Mouse (Mus musculus): ENCODE measurements around the gene Cdyl.

Cdyl gene

GRCm38 (mm10) chr13:35764559-35764958, 104.9 kb downstream of the Cdyl start:
- no peak for DNase-seq (ENCODE audit: low read depth, low spot score)
- H3K36me3 ChIP-seq (ENCODE audit: control insufficient read depth, insufficient read depth, low read length, poor library complexity, severe bottlenecking) = no peaks in the 10 kb centered on the region

GRCm38 (mm10) chr13:35765817-35766216, 106.2 kb downstream of the Cdyl start:
- H3K36me3 ChIP-seq (ENCODE audit: control insufficient read depth, insufficient read depth, low read length, poor library complexity, severe bottlenecking) = no peaks in the 10 kb centered on the region
- H3K27me3 ChIP-seq (ENCODE audit: control insufficient read depth, insufficient read depth, low read length, poor library complexity, severe bottlenecking) = no peaks in the 10 kb centered on the region
- no peak for DNase-seq (ENCODE audit: low read depth, low spot score)

More at GRCm38 (mm10) chr13:35764559-35764958, 104.9 kb downstream of the Cdyl start:
- H3K27me3 ChIP-seq (ENCODE audit: control insufficient read depth, insufficient read depth, low read length, poor library complexity, severe bottlenecking) = no peaks in the 10 kb centered on the region

DNA sequence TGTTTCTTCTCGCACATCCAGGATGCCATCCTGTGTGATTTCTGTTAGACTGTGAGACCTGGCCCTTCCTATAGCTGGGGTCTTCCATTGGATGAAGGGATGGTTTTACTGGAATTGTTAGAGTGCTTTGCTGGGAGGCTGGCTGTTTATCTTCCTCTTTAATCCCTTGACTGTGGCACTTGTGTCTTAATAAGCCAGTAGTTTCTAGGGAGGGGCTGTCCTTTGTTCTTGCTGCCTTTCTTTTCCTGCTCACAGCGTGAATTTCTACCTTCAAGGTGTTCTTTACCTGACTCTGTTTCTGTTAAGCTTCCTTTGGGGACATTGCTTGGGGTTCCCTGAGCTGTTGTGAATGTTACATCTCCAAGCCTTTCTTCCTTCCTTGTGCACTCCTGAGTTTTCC, 110.0 kb downstream of the Cdyl start:
- no peak for DNase-seq (ENCODE audit: low read depth, low spot score)
- Histone ChIP-seq H3K36me3 (ENCODE audit: control insufficient read depth, insufficient read depth, low read length, poor library complexity, severe bottlenecking) (no peaks in the 10 kb centered on the region), H3K27me3 (ENCODE audit: control insufficient read depth, insufficient read depth, low read length, poor library complexity, severe bottlenecking) (no peaks in the 10 kb centered on the region)

DNA sequence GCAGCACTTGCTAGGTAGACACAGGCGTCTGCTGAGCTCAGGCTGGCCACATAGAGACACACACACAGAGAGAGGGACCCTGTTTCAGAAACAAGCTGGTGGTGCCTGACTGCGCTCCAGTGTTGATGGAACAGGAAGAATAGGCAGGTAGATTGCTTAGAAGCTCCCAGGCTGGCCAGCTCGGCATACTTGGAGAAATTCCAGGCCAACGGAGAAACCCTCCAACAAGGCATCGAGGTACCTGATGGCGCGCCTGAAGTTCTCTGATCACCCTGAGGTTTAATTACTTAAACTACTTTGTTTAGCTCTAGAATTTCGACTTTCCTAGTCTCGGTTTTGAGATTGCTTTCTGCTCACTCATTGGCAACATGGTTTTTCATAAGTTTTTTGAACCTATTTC, 110.8 kb downstream of the Cdyl start:
- no peak for DNase-seq (ENCODE audit: low read depth, low spot score)
- H3K36me3 ChIP-seq (ENCODE audit: control insufficient read depth, insufficient read depth, low read length, poor library complexity, severe bottlenecking) = no peaks in the 10 kb centered on the region
- no peaks in the 10 kb centered on the region for H3K27me3 ChIP-seq (ENCODE audit: control insufficient read depth, insufficient read depth, low read length, poor library complexity, severe bottlenecking)

DNA sequence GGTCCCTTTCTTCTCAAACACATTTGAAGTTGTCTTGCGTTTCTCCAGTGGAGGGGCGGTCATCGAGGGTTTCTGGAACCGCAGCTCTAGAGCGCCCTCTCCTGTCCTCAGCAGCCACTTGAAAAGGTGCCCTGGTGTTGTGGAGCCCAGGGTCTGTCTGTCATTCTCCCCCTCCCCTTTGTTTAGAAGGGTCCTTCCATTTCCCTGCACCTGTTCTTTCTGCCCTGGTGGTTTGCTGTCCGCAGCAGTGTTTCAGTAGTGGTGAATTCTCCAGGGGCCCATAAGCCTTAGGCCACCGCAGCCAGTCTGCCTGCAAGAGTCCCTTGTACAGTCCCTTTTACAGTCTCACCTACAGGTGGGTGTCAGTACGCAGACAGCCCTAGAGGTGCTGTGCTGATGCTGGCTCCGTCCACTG, 112.3 kb downstream of the Cdyl start:
- peak; percentile 73 for DNase-seq (ENCODE audit: low read depth, low spot score)
- H3K36me3 ChIP-seq (ENCODE audit: control insufficient read depth, insufficient read depth, low read length, poor library complexity, severe bottlenecking) = no peaks in the 10 kb centered on the region

GRCm38 (mm10) chr13:35773763-35774162, 114.1 kb downstream of the Cdyl start:
- Histone ChIP-seq H3K36me3 (ENCODE audit: control insufficient read depth, insufficient read depth, low read length, poor library complexity, severe bottlenecking) (no peaks in the 10 kb centered on the region), H3K27me3 (ENCODE audit: control insufficient read depth, insufficient read depth, low read length, poor library complexity, severe bottlenecking) (no peaks in the 10 kb centered on the region)
- no peak for DNase-seq (ENCODE audit: low read depth, low spot score)

More for the DNA sequence above, 112.3 kb downstream of the Cdyl start:
- H3K27me3 ChIP-seq (ENCODE audit: control insufficient read depth, insufficient read depth, low read length, poor library complexity, severe bottlenecking) = no peaks in the 10 kb centered on the region

- no peak for DNase-seq (ENCODE audit: low read depth, low spot score)
- H3K27me3 ChIP-seq (ENCODE audit: control insufficient read depth, insufficient read depth, low read length, poor library complexity, severe bottlenecking) = no peaks in the 10 kb centered on the region
- no peaks in the 10 kb centered on the region for H3K36me3 ChIP-seq (ENCODE audit: control insufficient read depth, insufficient read depth, low read length, poor library complexity, severe bottlenecking)
These were observed 116.5 kb downstream of the Cdyl start for GRCm38 (mm10) chr13:35776123-35776522.

GRCm38 (mm10) chr13:35780714-35781113, 121.1 kb downstream of the Cdyl start:
- H3K27me3 ChIP-seq (ENCODE audit: control insufficient read depth, insufficient read depth, low read length, poor library complexity, severe bottlenecking) = no peaks in the 10 kb centered on the region
- DNase-seq (ENCODE audit: low read depth, low spot score) = no peak

DNA sequence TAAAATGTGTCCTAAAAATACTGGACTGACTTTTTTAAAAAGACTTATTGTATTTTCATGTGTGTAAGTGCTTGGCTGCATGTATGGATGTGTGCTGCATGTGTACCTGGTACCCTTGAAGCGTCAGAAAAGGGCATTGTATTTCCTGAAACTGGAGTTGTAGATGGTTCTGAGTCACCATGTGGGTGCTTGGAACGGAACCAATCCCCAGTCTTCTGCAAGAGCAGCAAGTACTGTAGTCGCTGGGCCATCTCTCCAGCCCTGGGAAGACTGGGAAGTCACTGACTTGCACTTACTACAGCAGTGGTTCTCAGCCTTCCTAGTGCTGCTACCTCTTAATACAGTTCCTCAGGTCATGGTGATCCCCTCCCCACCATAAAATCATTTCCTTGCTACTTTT, 122.1 kb downstream of the Cdyl start:
- no peaks in the 10 kb centered on the region for H3K36me3 ChIP-seq (ENCODE audit: control insufficient read depth, insufficient read depth, low read length, poor library complexity, severe bottlenecking)
- DNase-seq (ENCODE audit: low read depth, low spot score) = no peak
- no peaks in the 10 kb centered on the region for H3K27me3 ChIP-seq (ENCODE audit: control insufficient read depth, insufficient read depth, low read length, poor library complexity, severe bottlenecking)

More at GRCm38 (mm10) chr13:35780714-35781113, 121.1 kb downstream of the Cdyl start:
- no peaks in the 10 kb centered on the region for H3K36me3 ChIP-seq (ENCODE audit: control insufficient read depth, insufficient read depth, low read length, poor library complexity, severe bottlenecking)

GRCm38 (mm10) chr13:35782949-35783348, 123.3 kb downstream of the Cdyl start:
- DNase-seq (ENCODE audit: low read depth, low spot score) = peak; percentile 81
- Histone ChIP-seq H3K36me3 (ENCODE audit: control insufficient read depth, insufficient read depth, low read length, poor library complexity, severe bottlenecking) (no peaks in the 10 kb centered on the region), H3K27me3 (ENCODE audit: control insufficient read depth, insufficient read depth, low read length, poor library complexity, severe bottlenecking) (no peaks in the 10 kb centered on the region)

DNA sequence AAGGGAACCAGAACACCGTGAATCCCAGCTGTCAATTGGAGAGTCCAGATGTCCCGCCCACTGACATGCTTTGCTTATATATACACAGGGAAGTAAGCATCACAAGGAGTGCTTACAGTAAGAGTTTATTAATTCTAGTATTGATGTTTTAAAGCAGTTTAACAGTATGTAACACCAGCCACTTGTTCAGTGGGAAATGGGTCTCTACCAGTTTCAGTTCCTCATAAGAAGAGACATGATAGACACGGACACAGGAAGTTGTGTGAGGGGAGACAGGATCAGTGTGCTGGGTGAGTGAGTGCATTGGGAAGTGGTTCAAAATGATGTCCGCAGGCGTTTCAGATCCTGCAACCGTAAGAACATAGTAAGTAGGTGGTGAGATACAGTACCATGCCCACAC, 123.9 kb downstream of the Cdyl start:
- no peaks in the 10 kb centered on the region for H3K27me3 ChIP-seq (ENCODE audit: control insufficient read depth, insufficient read depth, low read length, poor library complexity, severe bottlenecking)
- peak; percentile 84 for DNase-seq (ENCODE audit: low read depth, low spot score)
- H3K36me3 ChIP-seq (ENCODE audit: control insufficient read depth, insufficient read depth, low read length, poor library complexity, severe bottlenecking) = no peaks in the 10 kb centered on the region

DNA sequence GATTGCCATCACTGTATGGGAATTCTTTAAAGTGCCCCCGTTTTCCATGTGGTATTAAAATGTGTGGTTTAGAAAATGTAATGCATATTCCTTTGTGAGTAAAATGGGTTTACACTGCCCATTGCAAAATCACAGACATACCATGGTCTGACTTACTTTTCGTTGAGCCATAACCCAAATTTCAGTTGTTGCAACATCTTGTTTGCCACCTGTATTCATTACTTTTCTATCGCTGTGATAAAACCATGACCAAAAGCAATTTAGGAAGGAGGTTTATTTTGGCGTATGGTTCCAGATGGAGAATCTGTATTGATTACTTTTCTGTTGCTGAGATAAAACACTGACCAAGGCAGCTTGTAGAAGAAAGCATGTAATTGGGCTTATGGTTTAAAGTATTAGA, 124.6 kb downstream of the Cdyl start:
- H3K27me3 ChIP-seq (ENCODE audit: control insufficient read depth, insufficient read depth, low read length, poor library complexity, severe bottlenecking) = no peaks in the 10 kb centered on the region
- DNase-seq (ENCODE audit: low read depth, low spot score) = no peak
- no peaks in the 10 kb centered on the region for H3K36me3 ChIP-seq (ENCODE audit: control insufficient read depth, insufficient read depth, low read length, poor library complexity, severe bottlenecking)

DNA sequence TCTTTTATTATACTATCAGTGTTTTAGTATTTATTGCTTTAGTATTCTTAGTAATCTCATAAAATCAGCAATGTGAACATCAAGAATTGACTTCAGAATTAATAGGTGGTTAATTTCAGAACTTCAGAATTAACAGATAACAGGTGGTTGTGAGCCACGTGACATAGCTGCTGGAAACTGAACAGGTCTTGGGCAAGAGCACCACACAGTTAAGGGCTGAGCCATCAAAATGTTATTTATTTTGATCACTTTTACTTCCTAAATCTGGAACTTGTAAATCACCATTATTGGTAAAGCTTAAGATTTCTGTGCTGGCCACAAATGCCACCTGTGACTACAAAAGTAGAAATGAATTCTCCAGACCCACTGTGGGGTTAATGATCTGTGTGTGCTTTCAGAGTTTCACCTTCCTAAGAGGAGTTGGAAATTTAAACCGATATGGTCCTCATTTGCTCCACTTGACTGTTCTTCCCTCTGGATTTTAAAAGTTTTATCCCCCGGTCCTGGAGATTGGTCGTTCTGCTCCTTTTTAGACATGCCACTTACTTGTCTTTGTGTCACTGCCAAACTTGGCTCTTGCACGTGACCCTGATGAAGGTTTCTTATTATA, 125.8 kb downstream of the Cdyl start:
- no peak for DNase-seq (ENCODE audit: low read depth, low spot score)
- Histone ChIP-seq H3K27me3 (ENCODE audit: control insufficient read depth, insufficient read depth, low read length, poor library complexity, severe bottlenecking) (no peaks in the 10 kb centered on the region), H3K36me3 (ENCODE audit: control insufficient read depth, insufficient read depth, low read length, poor library complexity, severe bottlenecking) (no peaks in the 10 kb centered on the region)

GRCm38 (mm10) chr13:35786726-35787399, 127.2 kb downstream of the Cdyl start:
- DNase-seq (ENCODE audit: low read depth, low spot score) = no peak
- Histone ChIP-seq H3K36me3 (ENCODE audit: control insufficient read depth, insufficient read depth, low read length, poor library complexity, severe bottlenecking) (no peaks in the 10 kb centered on the region), H3K27me3 (ENCODE audit: control insufficient read depth, insufficient read depth, low read length, poor library complexity, severe bottlenecking) (no peaks in the 10 kb centered on the region)

DNA sequence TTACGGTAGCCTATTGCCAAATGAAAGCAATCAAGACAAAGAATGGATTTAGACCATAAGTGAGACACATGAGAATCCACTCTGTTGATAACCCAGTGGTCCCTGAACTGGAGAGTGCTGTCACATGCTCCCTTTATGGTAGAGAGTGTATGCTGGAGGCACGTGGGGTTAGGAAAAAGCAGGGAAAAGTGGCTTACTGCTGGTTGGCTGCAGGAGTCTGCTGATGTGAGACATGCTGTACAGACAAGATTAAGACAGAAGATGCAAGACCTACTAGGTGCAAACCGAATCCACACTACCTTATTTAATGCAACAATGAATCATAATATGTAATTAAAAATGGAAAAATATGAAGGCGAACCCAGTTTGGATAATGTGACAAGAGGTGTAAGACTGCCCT, 129.9 kb downstream of the Cdyl start:
- DNase-seq (ENCODE audit: low read depth, low spot score) = no peak
- H3K36me3 ChIP-seq (ENCODE audit: control insufficient read depth, insufficient read depth, low read length, poor library complexity, severe bottlenecking) = no peaks in the 10 kb centered on the region
- no peaks in the 10 kb centered on the region for H3K27me3 ChIP-seq (ENCODE audit: control insufficient read depth, insufficient read depth, low read length, poor library complexity, severe bottlenecking)

GRCm38 (mm10) chr13:35790431-35790830, 130.8 kb downstream of the Cdyl start:
- Histone ChIP-seq H3K36me3 (ENCODE audit: control insufficient read depth, insufficient read depth, low read length, poor library complexity, severe bottlenecking) (no peaks in the 10 kb centered on the region), H3K27me3 (ENCODE audit: control insufficient read depth, insufficient read depth, low read length, poor library complexity, severe bottlenecking) (no peaks in the 10 kb centered on the region)
- DNase-seq (ENCODE audit: low read depth, low spot score) = no peak

Data from splenic B cell, adult 2 months (primary cell).